Mouse (Mus musculus): ENCODE results near the gene Csrnp3.

- TF ChIP-seq CTCF (IDR thresholded peaks at IDR 0.05; ENCODE audit: control insufficient read depth, insufficient read depth, insufficient read length) (no peak), CEBPB (IDR thresholded peaks at IDR 0.05; ENCODE audit: low read depth) (no peak), FOSL1 (IDR thresholded peaks at IDR 0.05; ENCODE audit: insufficient read depth, low read length, poor library complexity, severe bottlenecking) (no peak), MYOG (IDR thresholded peaks at IDR 0.05; ENCODE audit: control insufficient read depth, extremely low read depth, insufficient read length) (no peak), USF1 (IDR thresholded peaks at IDR 0.05; ENCODE audit: low read depth) (no peak), MAX (IDR thresholded peaks at IDR 0.05) (no peak), MYOD1 (IDR thresholded peaks at IDR 0.05; ENCODE audit: control insufficient read depth, insufficient read length, low read depth) (no peak)
Measured at GRCm38 (mm10) chr2:65806556-65806955, 39.0 kb upstream of the Csrnp3 start.
